ENCODE assay signal across 8 mouse cellular contexts in genomic region chr7:16999650-17000049, GRCm38 (mm10). TPM values are rescaled to one million over a fixed set of nuclear protein-coding genes. Genes with fewer than 3 reads are reported as not detected.
A peak's percentile ranks its signal among the peaks of the same experiment; 100 is the strongest.
DNase-seq lines count a peak whose midpoint lies in the region; ATAC-seq and TF ChIP-seq lines count a peak whose summit lies in the region.
"Had no signal": no experiment of that assay in that cellular context is flagged by ENCODE, and none has a peak within 500 bp of the region (broad histone marks: within the 10 kb centered on the region; RNA-seq: fewer than 3 reads in every experiment).

No protein-coding gene starts in this region.

- H3K9me3 ChIP-seq in G1E (replicated peaks): no peaks in the 10 kb centered on the region

- H3K4me3 ChIP-seq in G1E (ENCODE audit: low read depth, low read length): peak overlapping the region; percentile 7; the same call in 1 of the 2 replicates
- H3K4me3 ChIP-seq: myocyte had no signal

- ATAC-seq in G1E (ENCODE audit: extremely low read depth, insufficient number of reproducible peaks, low FRiP score, poor library complexity, severe bottlenecking): no peak
- peak; percentile 80 for ATAC-seq in erythroblast, adult 5-6 weeks (replicated peaks; ENCODE audit: low FRiP score, poor library complexity, severe bottlenecking)
- peak; percentile 27; the same call in 1 of the 2 replicates for ATAC-seq in megakaryocyte-erythroid progenitor cell, adult 5-6 weeks (replicated peaks; ENCODE audit: low FRiP score, low TSS enrichment, poor library complexity, severe bottlenecking)

- peak; percentile 66 for DNase-seq in G1E (ENCODE audit: low spot score)
- DNase-seq in adrenal gland, postnatal 36 days: peak; percentile 86 to 87
- DNase-seq in heart, postnatal 10 days: peak; percentile 91 to 96
- peak; percentile 88 to 92 for DNase-seq in left cerebral cortex, adult 18-20 months (ENCODE audit: low spot score in 2 of 2)
- peak; percentile 68 to 79 for DNase-seq in right cerebral cortex, postnatal 36 days (ENCODE audit: low spot score in 2 of 2)

- intact Hi-C loops in heart, postnatal 10 days (cut with DNase I): loop anchor here (2.0 kb wide), 1 partner anchor 49 kb away; no protein-coding TSS in a partner anchor

- H3K36me3 ChIP-seq in G1E (replicated peaks): peaks cover 37% of the 10 kb centered on the region

- peaks cover 8% of the 10 kb centered on the region; the same call in 1 of the 2 replicates for H3K27me3 ChIP-seq in G1E (ENCODE audit: insufficient read depth, low read length)

- TF ChIP-seq CTCF in G1E (IDR thresholded peaks at IDR 0.05; ENCODE audit: low read depth, low read length): peak; percentile 99

- H3K4me1 ChIP-seq in G1E (ENCODE audit: insufficient read depth, low read depth, low read length): peaks cover 76% of the 10 kb centered on the region

RNA-seq across cellular contexts. Expression of gene Ccdc8, which starts 7.1 kb away (rescaled TPM):
- 7.1 and 8.2 TPM in 2 replicates for total RNA-seq in G1E (2014; fragmentation: Nextera tagmentation)
- total RNA-seq in G1E (2017): 3.3 and 4.1 TPM in 2 replicates
- polyA plus RNA-seq in G1E (2012): 17.6 and 18.6 TPM in 2 replicates
- total RNA-seq in adrenal gland, postnatal 36 days (2021): 10 to 100 TPM; 19.2 to 28.1 TPM
- 0.19 TPM in 1 of 2 replicates, not detected in the other for total RNA-seq in erythroblast, adult 5-6 weeks (2015; ENCODE audit: low replicate concordance)
- 0.14 and 1.0 TPM in 2 replicates for total RNA-seq in erythroblast, adult 5-6 weeks (2017; ENCODE audit: low replicate concordance)
- total RNA-seq in heart, postnatal 10 days (2021): 10 to 100 TPM; 15.6 to 18.0 TPM
- total RNA-seq in left cerebral cortex, adult 18-20 months (2021): 1 to 10 TPM; 2.1 to 2.6 TPM
- total RNA-seq in megakaryocyte-erythroid progenitor cell, adult 5-6 weeks (2014; fragmentation: Nextera tagmentation): 0.79 and 2.7 TPM in 2 replicates
- 1.1 and 5.3 TPM in 2 replicates for total RNA-seq in megakaryocyte-erythroid progenitor cell, adult 5-6 weeks (2017)

RNA-seq across cellular contexts. Expression of gene Gm42372, which starts 16.8 kb away (rescaled TPM):
- total RNA-seq in G1E (2014; fragmentation: Nextera tagmentation): not detected in 2 replicates
- total RNA-seq in G1E (2017): 0.06 and 0.22 TPM in 2 replicates
- not detected in 2 replicates for polyA plus RNA-seq in G1E (2012)
- 1 to 10 TPM; 1.1 TPM for total RNA-seq in adrenal gland, postnatal 36 days (2021)
- not detected in 2 replicates for total RNA-seq in erythroblast, adult 5-6 weeks (2015; ENCODE audit: low replicate concordance)
- total RNA-seq in erythroblast, adult 5-6 weeks (2017; ENCODE audit: low replicate concordance): 0.28 TPM in 1 of 2 replicates, not detected in the other
- total RNA-seq in heart, postnatal 10 days (2021): under 1 TPM in 1 of 2 experiments, not detected in 1; 0.10 TPM
- total RNA-seq in left cerebral cortex, adult 18-20 months (2021): 10 to 100 TPM; 61.0 to 65.7 TPM
- 0.28 and 0.35 TPM in 2 replicates for total RNA-seq in megakaryocyte-erythroid progenitor cell, adult 5-6 weeks (2014; fragmentation: Nextera tagmentation)
- total RNA-seq in megakaryocyte-erythroid progenitor cell, adult 5-6 weeks (2017): not detected in 2 replicates
- polyA plus RNA-seq: myocyte had no signal

RNA-seq across cellular contexts. Expression of gene Ppp5c, which starts 28.1 kb away (rescaled TPM):
- total RNA-seq in G1E (2014; fragmentation: Nextera tagmentation): 102 and 112 TPM in 2 replicates
- 44.9 and 50.2 TPM in 2 replicates for total RNA-seq in G1E (2017)
- polyA plus RNA-seq in G1E (2012): 92.9 and 94.1 TPM in 2 replicates
- 10 to 100 TPM; 71.5 to 87.2 TPM for total RNA-seq in adrenal gland, postnatal 36 days (2021)
- 14.0 and 21.3 TPM in 2 replicates for total RNA-seq in erythroblast, adult 5-6 weeks (2015; ENCODE audit: low replicate concordance)
- 10.6 and 18.9 TPM in 2 replicates for total RNA-seq in erythroblast, adult 5-6 weeks (2017; ENCODE audit: low replicate concordance)
- 100 to 1,000 TPM; 104 to 105 TPM for total RNA-seq in heart, postnatal 10 days (2021)
- 100 to 1,000 TPM; 147 to 181 TPM for total RNA-seq in left cerebral cortex, adult 18-20 months (2021)
- 148 and 150 TPM in 2 replicates for total RNA-seq in megakaryocyte-erythroid progenitor cell, adult 5-6 weeks (2014; fragmentation: Nextera tagmentation)
- 58.8 and 82.4 TPM in 2 replicates for total RNA-seq in megakaryocyte-erythroid progenitor cell, adult 5-6 weeks (2017)

RNA-seq across cellular contexts. Expression of gene Pnmal1, which starts 40.2 kb away (rescaled TPM):
- not detected in 2 replicates for total RNA-seq in G1E (2014; fragmentation: Nextera tagmentation)
- total RNA-seq in G1E (2017): 0.05 TPM in 1 of 2 replicates, not detected in the other
- polyA plus RNA-seq in G1E (2012): 0.01 TPM in 1 of 2 replicates, not detected in the other
- 1 to 10 TPM; 3.9 to 4.4 TPM for total RNA-seq in adrenal gland, postnatal 36 days (2021)
- total RNA-seq in erythroblast, adult 5-6 weeks (2015; ENCODE audit: low replicate concordance): not detected in 2 replicates
- not detected in 2 replicates for total RNA-seq in erythroblast, adult 5-6 weeks (2017; ENCODE audit: low replicate concordance)
- not detected for total RNA-seq in heart, postnatal 10 days (2021)
- total RNA-seq in left cerebral cortex, adult 18-20 months (2021): 100 to 1,000 TPM; 112 to 119 TPM
- total RNA-seq in megakaryocyte-erythroid progenitor cell, adult 5-6 weeks (2014; fragmentation: Nextera tagmentation): not detected in 2 replicates
- total RNA-seq in megakaryocyte-erythroid progenitor cell, adult 5-6 weeks (2017): not detected in 2 replicates

RNA-seq across cellular contexts. Expression of gene Pnmal2, which starts 55.2 kb away (rescaled TPM):
- total RNA-seq in G1E (2014; fragmentation: Nextera tagmentation) (not detected in 2 replicates), G1E (2017) (0.06 and 0.22 TPM in 2 replicates)
- not detected in 2 replicates for polyA plus RNA-seq in G1E (2012)
- total RNA-seq in adrenal gland, postnatal 36 days (2021): 10 to 100 TPM; 21.9 to 32.4 TPM
- not detected in 2 replicates for total RNA-seq in erythroblast, adult 5-6 weeks (2015; ENCODE audit: low replicate concordance)
- total RNA-seq in erythroblast, adult 5-6 weeks (2017; ENCODE audit: low replicate concordance): not detected in 2 replicates
- total RNA-seq in heart, postnatal 10 days (2021): 1 to 10 TPM; 5.0 to 5.2 TPM
- total RNA-seq in left cerebral cortex, adult 18-20 months (2021): 100 to 1,000 TPM; 291 to 326 TPM
- total RNA-seq in megakaryocyte-erythroid progenitor cell, adult 5-6 weeks (2014; fragmentation: Nextera tagmentation): not detected in 2 replicates
- total RNA-seq in megakaryocyte-erythroid progenitor cell, adult 5-6 weeks (2017): not detected in 2 replicates

Comparison
In these comparisons a context has a peak if more than half of its experiments do, and no peak if none do; other contexts are left out.
1. RNA of gene Gm42372, which starts 16.8 kb away (total RNA-seq): 61.0 to 65.7 TPM in left cerebral cortex, adult 18-20 months; 1.1 TPM in adrenal gland, postnatal 36 days, 0.28 to 0.35 TPM in megakaryocyte-erythroid progenitor cell, adult 5-6 weeks, 0.06 to 0.22 TPM in G1E, 0.10 TPM in heart, postnatal 10 days and 0.28 TPM in erythroblast, adult 5-6 weeks; every median in the first group is over 10 times any median in the second.
2. Peak in every context shown above with its lines, with median percentiles within 50 percentile points of each other: DNase-seq.